Mouse (Mus musculus) MEL (cell line): ENCODE data around the gene Usp42. TPM values are rescaled to one million over a fixed set of nuclear protein-coding genes. Genes with fewer than 3 reads are reported as not detected.

Source experiments
- DNase-seq: peaks from one replicate; pipeline ENCODE4 v3.0.0; 2011; ENCODE audit warnings: low read depth, low spot score
- H3K27ac ChIP-seq: 2 replicates; pipeline ENCODE4 v1.5.1; 2012; ENCODE audit warnings: low read depth, mild to moderate bottlenecking, control low read depth, low read length, moderate library complexity; ENCODE audit not compliant: control insufficient read depth
- H3K27me3 ChIP-seq, 2 experiments: fragments of 150-350 bp in 1 of 2; sonication (generic) in 1 of 2; 2 replicates each; pipeline ENCODE4 v1.6.1; 2012; ENCODE audit warnings: low read length in 2 of 2, mild to moderate bottlenecking in 2 of 2, improper control_type of control experiment in 1 of 2, moderate library complexity in 1 of 2; ENCODE audit not compliant: insufficient read depth in 2 of 2, control insufficient read depth in 1 of 2
- H3K36me3 ChIP-seq, 2 experiments: 2 replicates each; pipeline ENCODE4 v1.6.1; 2012 to 2014; ENCODE audit warnings: low read length in 2 of 2, improper control_type of control experiment in 1 of 2, inconsistent platforms in 1 of 2, mild to moderate bottlenecking in 1 of 2; ENCODE audit not compliant: insufficient read depth in 2 of 2, control insufficient read depth in 1 of 2
- H3K4me1 ChIP-seq, 2 experiments: fragments of 150-350 bp in 1 of 2; sonication (generic) in 1 of 2; 2 replicates each; pipeline ENCODE4 v1.6.1; 2012; ENCODE audit warnings: low read length in 2 of 2, improper control_type of control experiment in 1 of 2, mild to moderate bottlenecking in 1 of 2; ENCODE audit not compliant: insufficient read depth in 2 of 2, control insufficient read depth in 1 of 2
- H3K4me3 ChIP-seq, 2 experiments: fragments of 150-350 bp in 1 of 2; sonication (generic) in 1 of 2; 2 replicates each; pipeline ENCODE4 v1.5.1; 2012; ENCODE audit warnings: low read depth in 2 of 2, low read length in 2 of 2, mild to moderate bottlenecking in 2 of 2, moderate library complexity in 2 of 2, control low read depth in 1 of 2, improper control_type of control experiment in 1 of 2; ENCODE audit not compliant: control insufficient read depth in 1 of 2, insufficient read depth in 1 of 2
- H3K79me2 ChIP-seq: 2 replicates; pipeline ENCODE4 v1.6.1; 2012; ENCODE audit warnings: mild to moderate bottlenecking, low read length, moderate library complexity; ENCODE audit not compliant: control insufficient read depth, poor library complexity, insufficient read depth
- H3K9ac ChIP-seq: 2 replicates; pipeline ENCODE4 v1.6.1; 2012; ENCODE audit warnings: low read depth, mild to moderate bottlenecking, control low read depth, low read length, moderate library complexity; ENCODE audit not compliant: control insufficient read depth, poor library complexity, severe bottlenecking
- H3K9me3 ChIP-seq: fragments of 150-350 bp; sonication (generic); replicated peaks from 2 replicates; pipeline ENCODE4 v1.6.1; 2012; ENCODE audit warnings: mild to moderate bottlenecking, low read length, improper control_type of control experiment, moderate library complexity; ENCODE audit not compliant: insufficient read depth
- CHD1 ChIP-seq: IDR thresholded peaks from 2 replicates; pipeline ENCODE4 v1.6.1; 2012; ENCODE audit warnings: low read depth, mild to moderate bottlenecking, inconsistent platforms, low read length, improper control_type of control experiment
- CTCF ChIP-seq, 3 experiments: IDR thresholded peaks in 2 of 3; conservative IDR thresholded peaks in 1 of 3; 2 replicates each; pipeline ENCODE4 v1.5.1; 2011 to 2012; ENCODE audit warnings: low read length in 3 of 3, low read depth in 2 of 3, mild to moderate bottlenecking in 2 of 3, improper control_type of control experiment in 1 of 3, inconsistent platforms in 1 of 3, mixed read lengths in 1 of 3, moderate library complexity in 1 of 3; ENCODE audit not compliant: control insufficient read depth in 1 of 3, insufficient read depth in 1 of 3, poor library complexity in 1 of 3, severe bottlenecking in 1 of 3
- E2F4 ChIP-seq: IDR thresholded peaks from 2 replicates; pipeline ENCODE4 v1.6.1; 2011; ENCODE audit warnings: low read depth, low read length, improper control_type of control experiment, borderline replicate concordance
- ELF1 ChIP-seq: IDR thresholded peaks from 2 replicates; pipeline ENCODE4 v1.6.1; 2014; ENCODE audit warnings: low read depth, mild to moderate bottlenecking, inconsistent platforms, low read length, improper control_type of control experiment, moderate library complexity
- EP300 ChIP-seq, 2 experiments: IDR thresholded peaks; 2 replicates each; pipeline ENCODE4 v1.6.1; 2011; ENCODE audit warnings: improper control_type of control experiment in 2 of 2, low read length in 2 of 2, low read depth in 1 of 2, mild to moderate bottlenecking in 1 of 2
- ETS1 ChIP-seq: IDR thresholded peaks from 2 replicates; pipeline ENCODE4 v1.6.1; 2012; ENCODE audit warnings: low read depth, mild to moderate bottlenecking, inconsistent platforms, low read length, improper control_type of control experiment, moderate library complexity
- GATA1 ChIP-seq: IDR thresholded peaks from 2 replicates; pipeline ENCODE4 v1.6.1; 2011; ENCODE audit warnings: low read depth, low read length, improper control_type of control experiment
- MAX ChIP-seq: IDR thresholded peaks from 2 replicates; pipeline ENCODE4 v1.6.1; 2011; ENCODE audit warnings: low read length, improper control_type of control experiment
- MXI1 ChIP-seq: IDR thresholded peaks from 2 replicates; pipeline ENCODE4 v1.6.1; 2011; ENCODE audit warnings: mild to moderate bottlenecking, low read depth, low read length, improper control_type of control experiment
- MYC ChIP-seq: IDR thresholded peaks from 2 replicates; pipeline ENCODE4 v1.6.1; 2011; ENCODE audit warnings: low read depth, mild to moderate bottlenecking, low read length, improper control_type of control experiment, moderate library complexity
- RCOR1 ChIP-seq: IDR thresholded peaks from 2 replicates; pipeline ENCODE4 v1.6.1; 2012; ENCODE audit warnings: low read depth, mild to moderate bottlenecking, inconsistent platforms, low read length, improper control_type of control experiment
- TAL1 ChIP-seq: IDR thresholded peaks from 2 replicates; pipeline ENCODE4 v1.6.1; 2012; ENCODE audit warnings: mild to moderate bottlenecking, inconsistent platforms, low read length, moderate library complexity, mixed read lengths
- TBP ChIP-seq: IDR thresholded peaks from 2 replicates; pipeline ENCODE4 v1.8.0; 2011; ENCODE audit warnings: low read depth, low read length, improper control_type of control experiment
- TCF12 ChIP-seq: IDR thresholded peaks from 2 replicates; pipeline ENCODE4 v1.6.1; 2014; ENCODE audit warnings: low read depth, mild to moderate bottlenecking, inconsistent platforms, low read length, improper control_type of control experiment, moderate library complexity
- USF2 ChIP-seq, 2 experiments: IDR thresholded peaks; 2 replicates each; pipeline ENCODE4 v1.6.1; 2011 to 2012; ENCODE audit warnings: improper control_type of control experiment in 2 of 2, low read length in 2 of 2, borderline replicate concordance in 1 of 2, inconsistent platforms in 1 of 2, low read depth in 1 of 2, mild to moderate bottlenecking in 1 of 2; ENCODE audit not compliant: insufficient read depth in 1 of 2
- ZC3H11A ChIP-seq: IDR thresholded peaks from 2 replicates; pipeline ENCODE4 v1.6.1; 2012; ENCODE audit warnings: low read depth, mild to moderate bottlenecking, inconsistent platforms, low read length, improper control_type of control experiment
- ZMIZ1 ChIP-seq: IDR thresholded peaks from 2 replicates; pipeline ENCODE4 v1.6.1; 2012; ENCODE audit warnings: low read depth, mild to moderate bottlenecking, inconsistent platforms, low read length, improper control_type of control experiment, moderate library complexity
- polyA plus RNA-seq, 2 experiments: library from polyadenylated mRNA; stranded (reverse) in 1 of 2; unstranded in 1 of 2; fragments of >175 nt in 1 of 2; fragments of >200 nt in 1 of 2; gene quantifications; 2 replicates each; pipeline versions ENCODE4 v1.2.1 to v1.2.4; 2012; ENCODE audit warnings: low replicate concordance in 2 of 2, low read depth in 1 of 2; ENCODE audit not compliant: insufficient read length in 2 of 2, insufficient read depth in 1 of 2, missing spikeins in 1 of 2
- total RNA-seq: library from RNA; depleted of rRNA; stranded (reverse); fragments of 300-350 nt; gene quantifications from 2 replicates; pipeline ENCODE4 v1.2.3, GENCODE M21; 2012

Gene Usp42
- total and polyA plus RNA-seq, 3 experiments, result 8.1 to 18.6 TPM; not detected in 1

DNA sequence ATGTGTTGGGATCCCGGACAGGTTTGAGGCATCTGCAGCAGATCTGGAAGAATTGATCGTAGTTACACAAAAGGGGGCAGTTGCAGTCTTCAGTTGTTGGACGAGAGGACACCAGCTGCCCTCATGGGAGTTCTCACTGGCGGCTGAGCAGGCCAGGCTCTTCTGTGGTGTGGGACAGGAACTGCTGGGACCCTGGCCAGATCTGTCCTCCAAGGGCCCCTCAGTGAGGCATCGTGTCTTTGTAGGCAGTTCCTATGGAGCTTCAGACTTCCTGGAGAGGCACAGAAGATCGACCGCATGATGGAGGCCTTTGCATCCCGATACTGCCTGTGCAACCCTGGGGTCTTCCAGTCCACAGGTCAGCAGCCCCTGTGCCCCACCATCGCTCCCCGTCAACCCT is 31.0 kb downstream of the Usp42 start:
- Histone ChIP-seq H3K4me3 (no peak overlapping the region), H3K9me3 (no peaks in the 10 kb centered on the region), H3K9ac (no peak overlapping the region), H3K27me3 (no peaks in the 10 kb centered on the region), H3K4me1 (peaks cover 8 to 18% of the 10 kb centered on the region in 2 experiments), H3K79me2 (no peaks in the 10 kb centered on the region), H3K36me3 (peaks cover 3 to 4% of the 10 kb centered on the region in 2 experiments; a peak in 2 of 4 replicates), H3K27ac (no peak overlapping the region)
- no peak for TF ChIP-seq RCOR1
- no peak for TF ChIP-seq E2F4
- TF ChIP-seq TBP, result no peak
- no peak for TF ChIP-seq TAL1
- TF ChIP-seq GATA1, result no peak
- TF ChIP-seq CHD1, result no peak
- no peak for TF ChIP-seq MXI1
- TF ChIP-seq ZMIZ1, result no peak
- no peak for TF ChIP-seq CTCF (IDR thresholded peaks at IDR 0.05 in 2 of 3, conservative IDR thresholded peaks at IDR 0.05 in 1 of 3; ENCODE audit: control insufficient read depth in 1 of 3, insufficient read depth in 1 of 3, low read depth in 2 of 3, low read length in 3 of 3, poor library complexity in 1 of 3, severe bottlenecking in 1 of 3)
- no peak for TF ChIP-seq ELF1
- TF ChIP-seq EP300 (IDR thresholded peaks at IDR 0.05; ENCODE audit: low read depth in 1 of 2, low read length in 2 of 2), result no peak
- TF ChIP-seq USF2 (IDR thresholded peaks at IDR 0.05; ENCODE audit: borderline replicate concordance in 1 of 2, insufficient read depth in 1 of 2, low read depth in 1 of 2, low read length in 2 of 2), result no peak
- no peak for TF ChIP-seq TCF12
- no peak for TF ChIP-seq ZC3H11A
- TF ChIP-seq ETS1, result no peak
- no peak for TF ChIP-seq MYC
- no peak for DNase-seq

DNA sequence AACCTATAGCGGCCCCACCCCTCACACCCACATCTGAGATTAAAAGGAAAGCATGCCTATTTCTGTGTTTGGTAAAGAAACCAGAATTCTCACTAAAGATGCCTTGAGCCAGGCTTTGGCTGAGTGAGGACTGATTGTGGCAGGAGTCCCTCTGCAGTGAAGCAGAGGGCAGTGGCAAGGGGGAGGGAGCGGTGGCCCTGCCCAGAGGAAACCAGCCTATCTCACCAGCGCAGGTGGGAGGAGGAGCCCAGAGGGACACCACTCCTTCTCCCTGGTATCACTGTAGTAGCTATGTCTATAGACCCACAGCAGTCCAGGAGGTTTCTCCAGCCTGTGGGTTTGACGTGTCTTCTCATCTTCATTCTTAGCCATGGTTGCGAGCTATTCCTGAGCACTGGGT is 31.8 kb downstream of the Usp42 start:
- peaks cover 3 to 4% of the 10 kb centered on the region in 2 experiments; a peak in 2 of 4 replicates for H3K36me3 ChIP-seq
- H3K79me2 ChIP-seq, result no peaks in the 10 kb centered on the region
- DNase-seq, result peak; percentile 33
- no peak overlapping the region for H3K4me3 ChIP-seq
- TF ChIP-seq MAX (no peak), TAL1 (peak; percentile 44)
- TF ChIP-seq, all 39 proteins: peak for 1
- no peak overlapping the region for H3K27ac ChIP-seq
- H3K4me1 ChIP-seq, result peaks cover 3 to 11% of the 10 kb centered on the region in 2 experiments; a peak in 2 of 4 replicates
- no peaks in the 10 kb centered on the region for H3K9me3 ChIP-seq
- no peak overlapping the region for H3K9ac ChIP-seq
- no peaks in the 10 kb centered on the region for H3K27me3 ChIP-seq
